In the genomic region with DNA sequence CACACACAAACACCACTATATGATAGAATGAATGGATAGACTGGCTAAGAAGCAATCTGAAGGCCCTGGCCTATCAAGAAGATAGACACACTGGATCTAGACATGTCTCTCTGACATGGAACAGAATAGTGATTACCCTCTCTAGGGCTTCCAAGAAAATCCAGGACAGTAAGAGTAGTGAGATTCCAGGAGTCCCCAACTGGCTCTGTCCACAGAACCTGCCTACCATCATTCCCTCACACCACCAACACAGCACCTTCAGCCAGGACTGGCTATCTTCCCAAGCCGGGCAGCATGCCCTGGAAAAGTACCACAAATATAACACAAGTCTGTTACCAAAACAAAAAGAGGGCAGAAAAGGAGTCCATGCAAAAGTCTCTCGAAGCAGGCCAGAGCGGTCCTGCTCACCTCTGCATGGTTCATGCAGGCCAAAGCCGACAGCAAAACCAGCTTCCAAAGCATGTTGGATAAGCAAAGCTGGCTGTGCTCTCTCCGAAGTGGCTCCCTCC, we compare ENCODE assay signal across 9 mouse cellular contexts. TPM values are rescaled to one million over a fixed set of nuclear protein-coding genes. Genes with fewer than 3 reads are reported as not detected.
DNase-seq lines count a peak whose midpoint lies in the region; ATAC-seq and TF ChIP-seq lines count a peak whose summit lies in the region.
"Had no signal": no experiment of that assay in that cellular context is flagged by ENCODE, and none has a peak within 500 bp of the region (broad histone marks: within the 10 kb centered on the region; RNA-seq: fewer than 3 reads in every experiment).

No protein-coding gene starts in this region.

- H3K9me3 ChIP-seq in intestine, embryonic 15.5 days = no peaks in the 10 kb centered on the region
- H3K9me3 ChIP-seq: liver, embryonic 12.5 days had no signal

- H3K4me3 ChIP-seq in gastrocnemius, adult 2 months = no peak overlapping the region
- no peak overlapping the region for H3K4me3 ChIP-seq in layer of hippocampus, adult 2 months
- no peak overlapping the region for H3K4me3 ChIP-seq in intestine, embryonic 15.5 days (replicated peaks)
- H3K4me3 ChIP-seq: liver, embryonic 12.5 days had no signal

- intact Hi-C loops in gastrocnemius, adult 2 months (cut with DNase I) = no loop called here
- intact Hi-C loops in gastrocnemius, postnatal 36 days (cut with DNase I) = no loop called here

- no peak overlapping the region for H3K9ac ChIP-seq in intestine, embryonic 15.5 days
- H3K9ac ChIP-seq: liver, embryonic 12.5 days had no signal

- H3K27ac ChIP-seq in gastrocnemius, adult 2 months = no peak overlapping the region
- peak overlapping the region; percentile 84 for H3K27ac ChIP-seq in layer of hippocampus, adult 2 months
- H3K27ac ChIP-seq in intestine, embryonic 15.5 days = no peak overlapping the region
- H3K27ac ChIP-seq: liver, embryonic 12.5 days had no signal

- DNase-seq in gastrocnemius, adult 2 months = peak; percentile 49
- no peak for DNase-seq in gastrocnemius, postnatal 36 days
- peak; percentile 38 for DNase-seq in NIH3T3 (ENCODE audit: low read depth)
- DNase-seq in cerebellum, adult 9-11 months = peak; percentile 91
- DNase-seq in layer of hippocampus, adult 2 months (ENCODE audit: low spot score in 2 of 2) = peak in 1 of 2 experiments; percentile 58
- DNase-seq in B cell, adult 2 months = no peak
- DNase-seq in testis, postnatal 14 days (ENCODE audit: low spot score) = no peak

- WGBS in intestine, embryonic 15.5 days = 87% methylated on average over 5 of the region's 5 CpGs

- H3K4me2 ChIP-seq in intestine, embryonic 15.5 days (replicated peaks) = no peak overlapping the region
- H3K4me2 ChIP-seq: liver, embryonic 12.5 days had no signal

- H3K36me3 ChIP-seq in intestine, embryonic 15.5 days = no peaks in the 10 kb centered on the region
- H3K36me3 ChIP-seq: liver, embryonic 12.5 days had no signal

- TF ChIP-seq CTCF in gastrocnemius, adult 2 months (IDR thresholded peaks at IDR 0.05) = no peak
- TF ChIP-seq CTCF in layer of hippocampus, adult 2 months (conservative IDR thresholded peaks at IDR 0.05) = no peak

- no peak for ATAC-seq in intestine, embryonic 15.5 days
- ATAC-seq: liver, embryonic 12.5 days had no signal

- peaks cover 8% of the 10 kb centered on the region for H3K4me1 ChIP-seq in intestine, embryonic 15.5 days (replicated peaks)

- H3K27me3 ChIP-seq in intestine, embryonic 15.5 days (replicated peaks) = peaks cover 2% of the 10 kb centered on the region; the same call in 1 of the 2 replicates

RNA-seq across cellular contexts. Expression of a gene that starts 59.8 kb away (rescaled TPM):
- total RNA-seq in gastrocnemius, adult 2 months (2021) = 1 to 10 TPM; 7.7 to 9.1 TPM
- 1 to 10 TPM; 6.0 to 8.9 TPM for total RNA-seq in gastrocnemius, postnatal 36 days (2021)
- total RNA-seq in layer of hippocampus, adult 2 months (2021) = 10 to 100 TPM in 1 of 2 experiments, 1 to 10 TPM in 1; 8.5 to 16.7 TPM
- polyA plus RNA-seq in intestine, embryonic 15.5 days (2015; fragmentation: Nextera tagmentation; extraction: Ambion mirVana) = 16.0 and 16.3 TPM in 2 replicates

Comparison
In these comparisons a context has a peak if more than half of its experiments do, and no peak if none do; other contexts are left out.
1. DNase-seq: peak in gastrocnemius, adult 2 months (single experiment), NIH3T3 (single experiment) and cerebellum, adult 9-11 months (single experiment); none in gastrocnemius, postnatal 36 days (0 of 2), B cell, adult 2 months (0 of 2) and testis, postnatal 14 days (single experiment).